Mouse (Mus musculus) WW6 (cell line): ENCODE measurements around the gene Luc7l2.
"Not testable (repeated sequence)": the region's sequence is repeated elsewhere in the genome, so short reads cannot be mapped to it uniquely, and the experiment has no call there.

ENCODE experiments used
- DNase-seq: peaks from one replicate; pipeline ENCODE4 v3.0.0-alpha.2; 2013; ENCODE audit warnings: low read depth, low spot score

Gene Luc7l2

GRCm38 (mm10) chr6:38551062-38551988, at the start of gene Luc7l2:
Gene Luc7l2, plus strand, starts transcription at chr6:38551334.
- peak; percentile 94 for DNase-seq

- no peak for DNase-seq
Observed at GRCm38 (mm10) chr6:38512096-38512495, 39.0 kb upstream of the Luc7l2 start.

- no peak for DNase-seq
Observed at GRCm38 (mm10) chr6:38512830-38513229, 38.3 kb upstream of the Luc7l2 start.

- DNase-seq, result no peak
Observed at GRCm38 (mm10) chr6:38515201-38515600, 35.9 kb upstream of the Luc7l2 start.

- DNase-seq, result no peak
Observed at GRCm38 (mm10) chr6:38523851-38524250, 27.3 kb upstream of the Luc7l2 start.

- no peak for DNase-seq
Observed at GRCm38 (mm10) chr6:38531211-38531820, 19.8 kb upstream of the Luc7l2 start.

GRCm38 (mm10) chr6:38532500-38533420, 18.4 kb upstream of the Luc7l2 start:
- no peak for DNase-seq

GRCm38 (mm10) chr6:38533428-38534405, 17.4 kb upstream of the Luc7l2 start, which contains the start of gene Fmc1:
Gene Fmc1, plus strand, starts transcription at chr6:38533502.
- DNase-seq, result peak; percentile 98

- peak; percentile 90 for DNase-seq
Observed at GRCm38 (mm10) chr6:38534640-38535365, 16.3 kb upstream of the Luc7l2 start.

GRCm38 (mm10) chr6:38535366-38535690, 15.8 kb upstream of the Luc7l2 start:
- no peak for DNase-seq

- DNase-seq, result no peak
Observed at GRCm38 (mm10) chr6:38535788-38536187, 15.3 kb upstream of the Luc7l2 start.

- not testable (repeated sequence) for DNase-seq
Observed at GRCm38 (mm10) chr6:38544141-38544540, 7.0 kb upstream of the Luc7l2 start.

- DNase-seq, result not testable (repeated sequence)
Observed at GRCm38 (mm10) chr6:38547005-38547404, 4.1 kb upstream of the Luc7l2 start.

- no peak for DNase-seq
Observed at GRCm38 (mm10) chr6:38547707-38548106, 3.4 kb upstream of the Luc7l2 start.

GRCm38 (mm10) chr6:38548595-38548994, 2.5 kb upstream of the Luc7l2 start:
- DNase-seq, result not testable (repeated sequence)

GRCm38 (mm10) chr6:38549840-38550239, 1.3 kb upstream of the Luc7l2 start:
- not testable (repeated sequence) for DNase-seq

- no peak for DNase-seq
Observed at GRCm38 (mm10) chr6:38550250-38551061, 678 bp upstream of the Luc7l2 start.

- peak; percentile 89 for DNase-seq
Observed at GRCm38 (mm10) chr6:38551989-38552635, 978 bp downstream of the Luc7l2 start.

- no peak for DNase-seq
Observed at GRCm38 (mm10) chr6:38552636-38553000, 1.5 kb downstream of the Luc7l2 start.
